Mouse (Mus musculus): ENCODE measurements around the gene Magee2. TPM values are rescaled to one million over a fixed set of nuclear protein-coding genes. Genes with fewer than 3 reads are reported as not detected.
"Not testable (repeated sequence)": the region's sequence is repeated elsewhere in the genome, so short reads cannot be mapped to it uniquely, and the experiment has no call there.

The Magee2 gene
- 30.0 and 35.4 TPM in 2 replicates for polyA plus RNA-seq (2015; fragmentation: Nextera tagmentation; extraction: Ambion mirVana)

- Histone ChIP-seq H3K9me3 (replicated peaks) (no peaks in the 10 kb centered on the region), H3K4me1 (no peaks in the 10 kb centered on the region), H3K4me2 (peak within 1 kb of the TSS; percentile 56), H3K27ac (replicated peaks) (peak within 1 kb of the TSS; percentile 81), H3K27me3 (replicated peaks) (peaks cover 33% of the 10 kb centered on the region), H3K9ac (replicated peaks) (peak within 1 kb of the TSS; percentile 55), H3K36me3 (no peaks in the 10 kb centered on the region), H3K4me3 (replicated peaks) (peak within 1 kb of the TSS; percentile 47)
- WGBS: 16% methylated on average over 37 of the region's 37 CpGs
- peak; percentile 99 for ATAC-seq (ENCODE audit: low FRiP score)
Observed at GRCm38 (mm10) chrX:104856751-104857341, at the start of gene Magee2. Gene Magee2, minus strand, starts transcription at chrX:104857267.

- ATAC-seq (ENCODE audit: low FRiP score): no peak
- Histone ChIP-seq H3K27ac (replicated peaks) (no peak overlapping the region), H3K4me3 (replicated peaks) (no peak overlapping the region), H3K4me1 (no peaks in the 10 kb centered on the region), H3K4me2 (peak overlapping the region; percentile 28), H3K9ac (replicated peaks) (no peak overlapping the region), H3K9me3 (replicated peaks) (no peaks in the 10 kb centered on the region), H3K27me3 (replicated peaks) (peaks cover 33% of the 10 kb centered on the region), H3K36me3 (no peaks in the 10 kb centered on the region)
- WGBS: 46% methylated on average over 9 of the region's 9 CpGs
Observed at GRCm38 (mm10) chrX:104853610-104854009, 3.5 kb downstream of the Magee2 start.

- H3K9ac ChIP-seq (replicated peaks); H3K27ac ChIP-seq (replicated peaks); H3K4me1 ChIP-seq; H3K27me3 ChIP-seq (replicated peaks); ATAC-seq (ENCODE audit: low FRiP score); H3K4me3 ChIP-seq (replicated peaks); H3K4me2 ChIP-seq; H3K36me3 ChIP-seq; H3K9me3 ChIP-seq (replicated peaks): not testable (repeated sequence)
- WGBS: 60% methylated on average over 4 of the region's 5 CpGs
Observed at GRCm38 (mm10) chrX:104817583-104817982, 39.5 kb downstream of the Magee2 start.

- H3K9me3 ChIP-seq (replicated peaks); H3K4me2 ChIP-seq; H3K4me3 ChIP-seq (replicated peaks); H3K9ac ChIP-seq (replicated peaks); H3K4me1 ChIP-seq; H3K27me3 ChIP-seq (replicated peaks); H3K36me3 ChIP-seq; H3K27ac ChIP-seq (replicated peaks): not testable (repeated sequence)
- WGBS: 59% methylated on average over 1 of the region's 3 CpGs
- ATAC-seq (ENCODE audit: low FRiP score): 0 out of 2 replicates have a peak, but pooled peaks have one; percentile 28
Observed at GRCm38 (mm10) chrX:104816987-104817386, 40.1 kb downstream of the Magee2 start.

GRCm38 (mm10) chrX:104813704-104814103 lies 43.4 kb downstream of the Magee2 start:
- not testable (repeated sequence) for H3K4me1 ChIP-seq; H3K27ac ChIP-seq (replicated peaks); H3K4me3 ChIP-seq (replicated peaks); H3K9me3 ChIP-seq (replicated peaks); ATAC-seq (ENCODE audit: low FRiP score); H3K4me2 ChIP-seq; H3K27me3 ChIP-seq (replicated peaks); H3K9ac ChIP-seq (replicated peaks); H3K36me3 ChIP-seq
- 48% methylated on average over 4 of the region's 4 CpGs for WGBS

Other genes with a start within 250 kb of the Magee2 start
- 4.2 and 4.9 TPM in 2 replicates for gene Zdhhc15, start 186.2 kb downstream of the Magee2 start, polyA plus RNA-seq (2015; fragmentation: Nextera tagmentation; extraction: Ambion mirVana)
- 29.5 and 40.2 TPM in 2 replicates for gene Pbdc1, start 222.5 kb upstream of the Magee2 start, polyA plus RNA-seq (2015; fragmentation: Nextera tagmentation; extraction: Ambion mirVana)